Mouse (Mus musculus): ENCODE measurements at regions not wholly inside any gene's neighbourhood (a gene's known extent, or its start where the extent isn't known, plus 50 kb on each side); places are given as distances from the start of the nearest gene placed in this dataset.

DNA sequence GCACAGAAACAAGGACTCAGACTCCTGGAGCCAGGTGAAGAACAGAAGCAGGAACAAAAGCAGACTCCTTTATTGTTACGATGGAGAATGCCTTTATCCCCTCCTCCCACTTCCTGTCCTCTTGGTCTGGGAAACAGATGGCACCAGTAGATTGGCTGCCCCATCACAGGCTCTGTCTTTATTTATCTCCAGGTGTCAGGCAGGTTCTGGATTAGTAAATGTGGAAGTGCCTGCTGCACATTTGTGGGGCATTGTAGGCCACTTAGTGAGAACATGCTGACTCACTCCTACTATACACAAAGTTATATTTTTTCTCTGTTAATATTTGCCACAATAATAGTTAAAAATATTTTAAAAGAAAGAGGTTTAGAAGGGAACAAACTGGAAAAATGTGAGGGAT, 426.0 kb downstream of the Tmem161b start:
- TF ChIP-seq CTCF (IDR thresholded peaks at IDR 0.05; ENCODE audit: low read depth, low read length) (no peak), POLR2A (IDR thresholded peaks at IDR 0.05; ENCODE audit: extremely low read depth, insufficient read depth, low read length) (no peak)

Measured in liver, adult 2 months (tissue).